Mouse (Mus musculus) spleen, adult 2 months (tissue): ENCODE data around the gene Tnfsf13.

Source experiments
- CTCF ChIP-seq: fragments of 200-500 bp; IDR thresholded peaks from 2 replicates; pipeline ENCODE4 v1.5.1; 2011; ENCODE audit warnings: mild to moderate bottlenecking, inconsistent platforms; ENCODE audit not compliant: insufficient read depth, insufficient read length, insufficient replicate concordance; ENCODE audit errors: extremely low read depth
- POLR2A ChIP-seq: fragments of 200-500 bp; IDR thresholded peaks from 2 replicates; pipeline ENCODE4 v1.6.1; 2011; ENCODE audit warnings: low read depth, low read length, inconsistent platforms

DNA sequence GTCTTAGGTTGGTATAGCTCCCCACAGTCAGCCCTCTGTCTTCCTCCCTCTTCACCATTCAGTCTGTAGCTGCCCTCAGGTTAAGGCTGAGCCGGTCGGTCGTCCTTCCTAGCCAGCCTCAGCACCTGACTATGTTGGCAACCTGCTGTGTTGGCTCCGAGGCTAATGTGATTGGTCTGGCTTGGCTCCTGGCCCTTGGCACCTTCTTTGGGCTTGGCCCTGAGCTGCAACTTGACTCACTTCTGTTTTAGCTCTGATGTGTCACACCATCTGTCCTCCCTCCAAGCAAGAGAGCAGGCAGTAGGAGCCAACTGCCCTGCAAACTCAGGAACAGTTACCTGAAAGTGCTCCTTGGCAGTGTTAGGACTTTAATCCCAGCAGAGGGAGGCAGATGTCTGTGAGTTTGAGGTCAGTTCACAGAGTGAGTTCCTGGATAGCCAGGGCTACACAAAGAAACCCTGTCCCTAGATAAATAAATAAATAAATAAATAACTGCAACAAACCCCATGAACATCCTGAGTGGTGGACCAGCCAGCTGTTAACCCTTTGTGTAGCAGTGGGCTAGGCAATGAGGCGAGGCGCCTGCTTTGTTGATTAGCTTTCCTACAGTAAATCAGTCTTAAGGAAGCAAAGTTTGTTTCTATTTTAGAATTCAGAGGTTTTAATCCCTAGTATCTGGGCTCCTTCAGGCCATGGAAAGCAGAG lies 21.3 kb upstream of the Tnfsf13 start:
- TF ChIP-seq CTCF: no peak
- no peak for TF ChIP-seq POLR2A
